Mouse (Mus musculus): ENCODE measurements at regions not wholly inside any gene's neighbourhood (a gene's known extent, or its start where the extent isn't known, plus 50 kb on each side); places are given as distances from the start of the nearest gene placed in this dataset.

DNA sequence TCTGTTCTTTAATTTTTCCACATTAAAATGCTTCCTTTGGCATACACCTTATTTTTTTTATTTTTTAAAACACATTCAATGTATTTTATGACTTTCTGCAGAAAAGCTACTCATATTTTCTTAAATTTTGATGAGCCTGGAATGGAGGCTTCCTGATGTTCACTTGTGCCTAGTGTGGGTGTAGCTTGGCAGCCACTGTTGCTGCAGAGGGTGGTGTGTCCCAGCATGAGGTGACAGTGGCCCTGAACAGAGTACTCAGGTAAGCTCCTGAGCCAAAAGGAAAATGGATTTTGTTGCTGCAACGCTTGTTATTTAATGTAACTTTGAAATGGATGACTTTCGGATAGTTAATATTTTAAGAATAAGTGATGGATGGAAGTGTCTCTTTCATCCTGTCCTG lies 170.6 kb downstream of the Eipr1 start:
- Histone ChIP-seq H3K4me1 (ENCODE audit: insufficient read depth, low read length) (no peaks in the 10 kb centered on the region), H3K36me3 (ENCODE audit: insufficient read depth, low read length) (no peaks in the 10 kb centered on the region), H3K4me2 (ENCODE audit: low read depth, low read length) (no peak overlapping the region), H3K27ac (no peak overlapping the region), H3K9ac (replicated peaks; ENCODE audit: low read length) (no peak overlapping the region), H3K9me3 (ENCODE audit: low read length) (no peaks in the 10 kb centered on the region), H3K27me3 (ENCODE audit: insufficient read depth, low read length) (no peaks in the 10 kb centered on the region), H3K4me3 (ENCODE audit: low read length) (no peak overlapping the region)
- DNase-seq (ENCODE audit: low spot score) (no peak), ATAC-seq (no peak)
- no peak for TF ChIP-seq CTCF (IDR thresholded peaks at IDR 0.05; ENCODE audit: low read depth)
- 90% methylated on average over 2 of the region's 2 CpGs for WGBS

GRCm38 (mm10) chr12:28925206-28925605 lies 173.6 kb downstream of the Eipr1 start:
- TF ChIP-seq CTCF (IDR thresholded peaks at IDR 0.05; ENCODE audit: low read depth): no peak
- no peaks in the 10 kb centered on the region for H3K27me3 ChIP-seq (ENCODE audit: insufficient read depth, low read length)
- DNase-seq (ENCODE audit: low spot score) (no peak), ATAC-seq (no peak)
- H3K36me3 ChIP-seq (ENCODE audit: insufficient read depth, low read length): no peaks in the 10 kb centered on the region
- H3K4me1 ChIP-seq (ENCODE audit: insufficient read depth, low read length): no peaks in the 10 kb centered on the region
- H3K4me2 ChIP-seq (ENCODE audit: low read depth, low read length): no peak overlapping the region
- no peak overlapping the region for H3K9ac ChIP-seq (replicated peaks; ENCODE audit: low read length)
- H3K27ac ChIP-seq: no peak overlapping the region
- no peaks in the 10 kb centered on the region for H3K9me3 ChIP-seq (ENCODE audit: low read length)
- WGBS: 79% methylated on average over 4 of the region's 4 CpGs
- no peak overlapping the region for H3K4me3 ChIP-seq (ENCODE audit: low read length)

GRCm38 (mm10) chr12:28939936-28940335 lies 188.3 kb downstream of the Eipr1 start:
- no peaks in the 10 kb centered on the region for H3K36me3 ChIP-seq (ENCODE audit: insufficient read depth, low read length)
- WGBS: 85% methylated on average over 7 of the region's 7 CpGs
- H3K27me3 ChIP-seq (ENCODE audit: insufficient read depth, low read length): no peaks in the 10 kb centered on the region
- H3K9ac ChIP-seq (replicated peaks; ENCODE audit: low read length): no peak overlapping the region
- no peak overlapping the region for H3K27ac ChIP-seq
- no peak overlapping the region for H3K4me3 ChIP-seq (ENCODE audit: low read length)
- H3K4me1 ChIP-seq (ENCODE audit: insufficient read depth, low read length): no peaks in the 10 kb centered on the region
- DNase-seq (ENCODE audit: low spot score): no peak
- no peak for TF ChIP-seq CTCF (IDR thresholded peaks at IDR 0.05; ENCODE audit: low read depth)
- no peaks in the 10 kb centered on the region for H3K9me3 ChIP-seq (ENCODE audit: low read length)
- no peak overlapping the region for H3K4me2 ChIP-seq (ENCODE audit: low read depth, low read length)
- no peak for ATAC-seq

DNA sequence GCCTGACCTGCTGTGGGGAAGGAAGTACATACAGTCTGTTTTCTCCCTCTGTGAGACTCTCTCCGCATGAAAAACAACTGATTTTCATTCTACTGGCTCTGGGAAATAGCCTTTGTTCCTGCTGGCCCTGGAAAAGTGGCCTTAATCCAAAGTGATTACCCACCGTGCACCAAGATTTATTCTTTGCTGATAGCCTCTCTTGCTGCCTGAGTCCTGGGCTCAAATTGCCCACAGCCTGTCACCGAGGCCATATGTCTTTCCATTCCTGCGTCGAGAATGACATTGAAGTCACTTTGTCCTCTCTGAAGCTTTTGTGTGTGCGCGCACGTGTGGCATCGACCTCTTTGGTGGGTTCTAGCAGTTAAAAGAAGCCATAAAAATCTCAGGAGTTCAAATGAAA lies 197.3 kb downstream of the Eipr1 start:
- Histone ChIP-seq H3K36me3 (ENCODE audit: insufficient read depth, low read length) (no peaks in the 10 kb centered on the region), H3K4me3 (ENCODE audit: low read length) (no peak overlapping the region), H3K4me1 (ENCODE audit: insufficient read depth, low read length) (no peaks in the 10 kb centered on the region), H3K9ac (replicated peaks; ENCODE audit: low read length) (no peak overlapping the region), H3K4me2 (ENCODE audit: low read depth, low read length) (no peak overlapping the region), H3K9me3 (ENCODE audit: low read length) (no peaks in the 10 kb centered on the region), H3K27ac (peak overlapping the region; percentile 66), H3K27me3 (ENCODE audit: insufficient read depth, low read length) (no peaks in the 10 kb centered on the region)
- ATAC-seq: no peak
- peak; percentile 43 for DNase-seq (ENCODE audit: low spot score)
- no peak for TF ChIP-seq CTCF (IDR thresholded peaks at IDR 0.05; ENCODE audit: low read depth)
- 28% methylated on average over 9 of the region's 9 CpGs for WGBS

DNA sequence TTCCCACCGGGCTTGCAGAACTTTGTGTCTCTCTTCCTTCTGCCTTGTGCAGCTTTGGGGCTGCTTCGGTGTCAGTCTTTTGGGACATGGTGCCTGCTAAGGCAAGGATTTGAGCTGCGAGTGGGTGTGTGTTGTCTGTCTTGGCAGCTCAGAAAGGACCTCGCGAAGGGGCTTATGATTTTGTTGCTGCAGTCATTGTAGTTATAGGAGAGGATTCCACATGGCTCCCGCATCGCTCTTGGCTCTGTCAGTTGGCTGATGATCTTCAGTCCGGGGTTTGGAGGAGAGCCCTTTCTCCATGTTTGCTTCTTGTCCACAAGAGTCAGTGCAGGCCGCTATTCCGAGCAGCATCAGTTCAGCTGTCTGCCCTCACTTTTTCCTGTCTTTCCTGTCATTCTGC lies 197.7 kb downstream of the Eipr1 start:
- no peaks in the 10 kb centered on the region for H3K4me1 ChIP-seq (ENCODE audit: insufficient read depth, low read length)
- H3K27me3 ChIP-seq (ENCODE audit: insufficient read depth, low read length): no peaks in the 10 kb centered on the region
- H3K9ac ChIP-seq (replicated peaks; ENCODE audit: low read length): no peak overlapping the region
- no peaks in the 10 kb centered on the region for H3K9me3 ChIP-seq (ENCODE audit: low read length)
- no peak for ATAC-seq
- WGBS: 50% methylated on average over 10 of the region's 10 CpGs
- peak; percentile 50 for DNase-seq (ENCODE audit: low spot score)
- no peaks in the 10 kb centered on the region for H3K36me3 ChIP-seq (ENCODE audit: insufficient read depth, low read length)
- TF ChIP-seq CTCF (IDR thresholded peaks at IDR 0.05; ENCODE audit: low read depth): no peak
- H3K4me3 ChIP-seq (ENCODE audit: low read length): no peak overlapping the region
- peak overlapping the region; percentile 66 for H3K27ac ChIP-seq
- no peak overlapping the region for H3K4me2 ChIP-seq (ENCODE audit: low read depth, low read length)

GRCm38 (mm10) chr12:28957155-28957554 lies 205.6 kb downstream of the Eipr1 start:
- ATAC-seq: no peak
- 76% methylated on average over 1 of the region's 1 CpGs for WGBS
- H3K4me1 ChIP-seq (ENCODE audit: insufficient read depth, low read length): no peaks in the 10 kb centered on the region
- no peak overlapping the region for H3K27ac ChIP-seq
- no peak overlapping the region for H3K4me3 ChIP-seq (ENCODE audit: low read length)
- no peaks in the 10 kb centered on the region for H3K9me3 ChIP-seq (ENCODE audit: low read length)
- H3K9ac ChIP-seq (replicated peaks; ENCODE audit: low read length): no peak overlapping the region
- no peak for DNase-seq (ENCODE audit: low spot score)
- H3K4me2 ChIP-seq (ENCODE audit: low read depth, low read length): no peak overlapping the region
- no peaks in the 10 kb centered on the region for H3K36me3 ChIP-seq (ENCODE audit: insufficient read depth, low read length)
- H3K27me3 ChIP-seq (ENCODE audit: insufficient read depth, low read length): no peaks in the 10 kb centered on the region
- TF ChIP-seq CTCF (IDR thresholded peaks at IDR 0.05; ENCODE audit: low read depth): no peak

DNA sequence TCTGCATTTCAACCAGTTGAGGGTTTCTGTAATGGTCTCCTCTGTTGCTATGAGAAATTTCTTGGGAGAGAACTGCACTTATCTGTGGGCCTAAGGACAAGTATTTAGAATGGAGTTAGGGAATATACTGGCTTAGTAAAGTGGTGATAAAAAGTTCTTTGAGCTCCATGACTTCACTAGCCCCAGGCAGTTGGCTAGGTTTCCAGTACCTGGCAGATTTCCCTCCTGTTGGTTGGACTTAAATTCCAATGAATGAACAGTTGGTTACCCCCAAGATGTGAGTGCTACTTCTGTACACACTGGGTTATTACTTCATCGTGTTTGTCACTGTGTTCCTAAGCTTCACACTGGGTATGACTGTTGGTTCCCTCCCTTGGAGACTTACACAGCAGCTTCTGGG lies 207.1 kb downstream of the Eipr1 start:
- Histone ChIP-seq H3K4me2 (ENCODE audit: low read depth, low read length) (no peak overlapping the region), H3K27ac (no peak overlapping the region), H3K4me1 (ENCODE audit: insufficient read depth, low read length) (no peaks in the 10 kb centered on the region), H3K36me3 (ENCODE audit: insufficient read depth, low read length) (no peaks in the 10 kb centered on the region), H3K4me3 (ENCODE audit: low read length) (no peak overlapping the region), H3K9me3 (ENCODE audit: low read length) (no peaks in the 10 kb centered on the region), H3K9ac (replicated peaks; ENCODE audit: low read length) (no peak overlapping the region), H3K27me3 (ENCODE audit: insufficient read depth, low read length) (no peaks in the 10 kb centered on the region)
- 61% methylated on average over 1 of the region's 1 CpGs for WGBS
- TF ChIP-seq CTCF (IDR thresholded peaks at IDR 0.05; ENCODE audit: low read depth): no peak
- DNase-seq (ENCODE audit: low spot score) (no peak), ATAC-seq (no peak)
